Mouse (Mus musculus) MEL (cell line): ENCODE results near the gene Gm6657. TPM values are rescaled to one million over a fixed set of nuclear protein-coding genes. Genes with fewer than 3 reads are reported as not detected.

Experiments used
- DNase-seq: peaks from one replicate; pipeline ENCODE4 v3.0.0; 2011; ENCODE audit warnings: low read depth, low spot score
- H3K27ac ChIP-seq: 2 replicates; pipeline ENCODE4 v1.5.1; 2012; ENCODE audit warnings: low read depth, mild to moderate bottlenecking, control low read depth, low read length, moderate library complexity; ENCODE audit not compliant: control insufficient read depth
- H3K27me3 ChIP-seq, 2 experiments: fragments of 150-350 bp in 1 of 2; sonication (generic) in 1 of 2; 2 replicates each; pipeline ENCODE4 v1.6.1; 2012; ENCODE audit warnings: low read length in 2 of 2, mild to moderate bottlenecking in 2 of 2, improper control_type of control experiment in 1 of 2, moderate library complexity in 1 of 2; ENCODE audit not compliant: insufficient read depth in 2 of 2, control insufficient read depth in 1 of 2
- H3K36me3 ChIP-seq, 2 experiments: 2 replicates each; pipeline ENCODE4 v1.6.1; 2012 to 2014; ENCODE audit warnings: low read length in 2 of 2, improper control_type of control experiment in 1 of 2, inconsistent platforms in 1 of 2, mild to moderate bottlenecking in 1 of 2; ENCODE audit not compliant: insufficient read depth in 2 of 2, control insufficient read depth in 1 of 2
- H3K4me1 ChIP-seq, 2 experiments: fragments of 150-350 bp in 1 of 2; sonication (generic) in 1 of 2; 2 replicates each; pipeline ENCODE4 v1.6.1; 2012; ENCODE audit warnings: low read length in 2 of 2, improper control_type of control experiment in 1 of 2, mild to moderate bottlenecking in 1 of 2; ENCODE audit not compliant: insufficient read depth in 2 of 2, control insufficient read depth in 1 of 2
- H3K4me3 ChIP-seq, 2 experiments: fragments of 150-350 bp in 1 of 2; sonication (generic) in 1 of 2; 2 replicates each; pipeline ENCODE4 v1.5.1; 2012; ENCODE audit warnings: low read depth in 2 of 2, low read length in 2 of 2, mild to moderate bottlenecking in 2 of 2, moderate library complexity in 2 of 2, control low read depth in 1 of 2, improper control_type of control experiment in 1 of 2; ENCODE audit not compliant: control insufficient read depth in 1 of 2, insufficient read depth in 1 of 2
- H3K79me2 ChIP-seq: 2 replicates; pipeline ENCODE4 v1.6.1; 2012; ENCODE audit warnings: mild to moderate bottlenecking, low read length, moderate library complexity; ENCODE audit not compliant: control insufficient read depth, poor library complexity, insufficient read depth
- H3K9ac ChIP-seq: 2 replicates; pipeline ENCODE4 v1.6.1; 2012; ENCODE audit warnings: low read depth, mild to moderate bottlenecking, control low read depth, low read length, moderate library complexity; ENCODE audit not compliant: control insufficient read depth, poor library complexity, severe bottlenecking
- H3K9me3 ChIP-seq: fragments of 150-350 bp; sonication (generic); replicated peaks from 2 replicates; pipeline ENCODE4 v1.6.1; 2012; ENCODE audit warnings: mild to moderate bottlenecking, low read length, improper control_type of control experiment, moderate library complexity; ENCODE audit not compliant: insufficient read depth
- BHLHE40 ChIP-seq: IDR thresholded peaks from 2 replicates; pipeline ENCODE4 v1.6.1; 2012; ENCODE audit warnings: low read depth, mild to moderate bottlenecking, inconsistent platforms, low read length, improper control_type of control experiment, borderline replicate concordance
- CHD2 ChIP-seq: IDR thresholded peaks from 2 replicates; pipeline ENCODE4 v1.6.1; 2011; ENCODE audit warnings: low read length, improper control_type of control experiment
- CTCF ChIP-seq, 3 experiments: IDR thresholded peaks in 2 of 3; conservative IDR thresholded peaks in 1 of 3; 2 replicates each; pipeline ENCODE4 v1.5.1; 2011 to 2012; ENCODE audit warnings: low read length in 3 of 3, low read depth in 2 of 3, mild to moderate bottlenecking in 2 of 3, improper control_type of control experiment in 1 of 3, inconsistent platforms in 1 of 3, mixed read lengths in 1 of 3, moderate library complexity in 1 of 3; ENCODE audit not compliant: control insufficient read depth in 1 of 3, insufficient read depth in 1 of 3, poor library complexity in 1 of 3, severe bottlenecking in 1 of 3
- E2F4 ChIP-seq: IDR thresholded peaks from 2 replicates; pipeline ENCODE4 v1.6.1; 2011; ENCODE audit warnings: low read depth, low read length, improper control_type of control experiment, borderline replicate concordance
- ELF1 ChIP-seq: IDR thresholded peaks from 2 replicates; pipeline ENCODE4 v1.6.1; 2014; ENCODE audit warnings: low read depth, mild to moderate bottlenecking, inconsistent platforms, low read length, improper control_type of control experiment, moderate library complexity
- ETS1 ChIP-seq: IDR thresholded peaks from 2 replicates; pipeline ENCODE4 v1.6.1; 2012; ENCODE audit warnings: low read depth, mild to moderate bottlenecking, inconsistent platforms, low read length, improper control_type of control experiment, moderate library complexity
- GATA1 ChIP-seq: IDR thresholded peaks from 2 replicates; pipeline ENCODE4 v1.6.1; 2011; ENCODE audit warnings: low read depth, low read length, improper control_type of control experiment
- HCFC1 ChIP-seq: IDR thresholded peaks from 2 replicates; pipeline ENCODE4 v1.6.1; 2012; ENCODE audit warnings: low read depth, mild to moderate bottlenecking, inconsistent platforms, low read length, improper control_type of control experiment, moderate library complexity
- JUND ChIP-seq: IDR thresholded peaks from 2 replicates; pipeline ENCODE4 v1.6.1; 2011; ENCODE audit warnings: low read depth, mild to moderate bottlenecking, improper control_type of control experiment, low read length
- KAT2A ChIP-seq: conservative IDR thresholded peaks from 2 replicates; pipeline ENCODE4 v1.6.1; 2012; ENCODE audit warnings: low read depth, low read length, improper control_type of control experiment, inconsistent platforms
- MAX ChIP-seq: IDR thresholded peaks from 2 replicates; pipeline ENCODE4 v1.6.1; 2011; ENCODE audit warnings: low read length, improper control_type of control experiment
- MXI1 ChIP-seq: IDR thresholded peaks from 2 replicates; pipeline ENCODE4 v1.6.1; 2011; ENCODE audit warnings: mild to moderate bottlenecking, low read depth, low read length, improper control_type of control experiment
- MYB ChIP-seq: IDR thresholded peaks from 2 replicates; pipeline ENCODE4 v1.6.1; 2011; ENCODE audit warnings: mild to moderate bottlenecking, low read depth, low read length, improper control_type of control experiment
- MYC ChIP-seq: IDR thresholded peaks from 2 replicates; pipeline ENCODE4 v1.6.1; 2011; ENCODE audit warnings: low read depth, mild to moderate bottlenecking, low read length, improper control_type of control experiment, moderate library complexity
- POLR2A ChIP-seq, 2 experiments: IDR thresholded peaks; 2 replicates each; pipeline ENCODE4 v1.6.1; 2011 to 2012; ENCODE audit warnings: low read length in 2 of 2, mild to moderate bottlenecking in 2 of 2, control low read depth in 1 of 2, improper control_type of control experiment in 1 of 2, low read depth in 1 of 2, moderate library complexity in 1 of 2; ENCODE audit not compliant: control insufficient read depth in 1 of 2, insufficient read depth in 1 of 2, poor library complexity in 1 of 2
- POLR2AphosphoS5 ChIP-seq: IDR thresholded peaks from 2 replicates; pipeline ENCODE4 v1.6.1; 2012; ENCODE audit warnings: low read depth, borderline replicate concordance, mild to moderate bottlenecking, inconsistent platforms, low read length, moderate library complexity, mixed read lengths
- RAD21 ChIP-seq: IDR thresholded peaks from 2 replicates; pipeline ENCODE4 v1.6.1; 2011; ENCODE audit warnings: mild to moderate bottlenecking, low read depth, low read length, improper control_type of control experiment
- RCOR1 ChIP-seq: IDR thresholded peaks from 2 replicates; pipeline ENCODE4 v1.6.1; 2012; ENCODE audit warnings: low read depth, mild to moderate bottlenecking, inconsistent platforms, low read length, improper control_type of control experiment
- SIN3A ChIP-seq: IDR thresholded peaks from 2 replicates; pipeline ENCODE4 v1.6.1; 2012; ENCODE audit warnings: low read length, improper control_type of control experiment, inconsistent platforms
- SMC3 ChIP-seq: IDR thresholded peaks from 2 replicates; pipeline ENCODE4 v1.6.1; 2011; ENCODE audit warnings: low read depth, low read length, improper control_type of control experiment
- TAL1 ChIP-seq: IDR thresholded peaks from 2 replicates; pipeline ENCODE4 v1.6.1; 2012; ENCODE audit warnings: mild to moderate bottlenecking, inconsistent platforms, low read length, moderate library complexity, mixed read lengths
- TBP ChIP-seq: IDR thresholded peaks from 2 replicates; pipeline ENCODE4 v1.8.0; 2011; ENCODE audit warnings: low read depth, low read length, improper control_type of control experiment
- TCF12 ChIP-seq: IDR thresholded peaks from 2 replicates; pipeline ENCODE4 v1.6.1; 2014; ENCODE audit warnings: low read depth, mild to moderate bottlenecking, inconsistent platforms, low read length, improper control_type of control experiment, moderate library complexity
- USF1 ChIP-seq: IDR thresholded peaks from 2 replicates; pipeline ENCODE4 v1.6.1; 2014; ENCODE audit warnings: low read depth, mild to moderate bottlenecking, inconsistent platforms, low read length, improper control_type of control experiment, moderate library complexity
- USF2 ChIP-seq, 2 experiments: IDR thresholded peaks; 2 replicates each; pipeline ENCODE4 v1.6.1; 2011 to 2012; ENCODE audit warnings: improper control_type of control experiment in 2 of 2, low read length in 2 of 2, borderline replicate concordance in 1 of 2, inconsistent platforms in 1 of 2, low read depth in 1 of 2, mild to moderate bottlenecking in 1 of 2; ENCODE audit not compliant: insufficient read depth in 1 of 2
- ZC3H11A ChIP-seq: IDR thresholded peaks from 2 replicates; pipeline ENCODE4 v1.6.1; 2012; ENCODE audit warnings: low read depth, mild to moderate bottlenecking, inconsistent platforms, low read length, improper control_type of control experiment
- ZKSCAN1 ChIP-seq: IDR thresholded peaks from 2 replicates; pipeline ENCODE4 v1.6.1; 2012; ENCODE audit warnings: low read depth, mild to moderate bottlenecking, inconsistent platforms, low read length, improper control_type of control experiment, moderate library complexity
- ZNF384 ChIP-seq: IDR thresholded peaks from 2 replicates; pipeline ENCODE4 v1.6.1; 2012; ENCODE audit warnings: low read depth, mild to moderate bottlenecking, inconsistent platforms, low read length, improper control_type of control experiment
- polyA plus RNA-seq, 2 experiments: library from polyadenylated mRNA; stranded (reverse) in 1 of 2; unstranded in 1 of 2; fragments of >175 nt in 1 of 2; fragments of >200 nt in 1 of 2; gene quantifications; 2 replicates each; pipeline versions ENCODE4 v1.2.1 to v1.2.4; 2012; ENCODE audit warnings: low replicate concordance in 2 of 2, low read depth in 1 of 2; ENCODE audit not compliant: insufficient read length in 2 of 2, insufficient read depth in 1 of 2, missing spikeins in 1 of 2
- total RNA-seq: library from RNA; depleted of rRNA; stranded (reverse); fragments of 300-350 nt; gene quantifications from 2 replicates; pipeline ENCODE4 v1.2.3, GENCODE M21; 2012

Gm6657 gene
- total and polyA plus RNA-seq, 3 experiments, result not detected

DNA sequence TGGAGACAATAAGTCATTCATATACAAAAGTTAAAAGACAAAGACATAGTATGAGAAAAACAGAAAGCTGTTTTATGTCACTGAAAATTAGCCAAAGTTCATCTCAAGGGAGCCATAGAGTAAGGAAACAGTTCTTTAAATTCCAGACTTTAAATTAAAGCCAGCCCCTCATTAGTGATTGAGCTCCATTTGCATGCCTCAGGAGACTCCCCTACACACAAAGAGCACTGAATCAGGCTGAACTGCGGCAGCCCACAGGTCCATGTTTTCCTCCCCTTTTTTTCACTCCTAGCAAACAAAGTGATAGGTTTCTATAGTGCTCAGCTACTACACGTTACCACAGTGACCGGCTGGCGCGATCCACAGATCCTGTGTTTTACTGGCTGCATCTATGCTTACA, 9.6 kb downstream of the Gm6657 start:
- H3K9me3 ChIP-seq, result no peaks in the 10 kb centered on the region
- no peaks in the 10 kb centered on the region for H3K27me3 ChIP-seq
- H3K9ac ChIP-seq, result no peak overlapping the region
- TF ChIP-seq MYB (no peak), BHLHE40 (no peak), TCF12 (no peak), SIN3A (no peak), ETS1 (no peak), RCOR1 (no peak), USF1 (no peak), POLR2A (IDR thresholded peaks at IDR 0.05; ENCODE audit: control insufficient read depth in 1 of 2, insufficient read depth in 1 of 2, low read depth in 1 of 2, low read length in 2 of 2, poor library complexity in 1 of 2) (no peak), ELF1 (no peak), ZNF384 (no peak), ZKSCAN1 (no peak), MXI1 (no peak), USF2 (IDR thresholded peaks at IDR 0.05; ENCODE audit: borderline replicate concordance in 1 of 2, insufficient read depth in 1 of 2, low read depth in 1 of 2, low read length in 2 of 2) (no peak), RAD21 (no peak), HCFC1 (no peak), TAL1 (no peak), CHD2 (no peak)
- peaks cover 0 to 4% of the 10 kb centered on the region in 2 experiments; a peak in 2 of 4 replicates for H3K36me3 ChIP-seq
- no peaks in the 10 kb centered on the region for H3K79me2 ChIP-seq
- DNase-seq, result no peak
- H3K4me3 ChIP-seq, result no peak overlapping the region
- H3K27ac ChIP-seq, result no peak overlapping the region
- H3K4me1 ChIP-seq, result peaks cover 7 to 9% of the 10 kb centered on the region in 2 experiments

DNA sequence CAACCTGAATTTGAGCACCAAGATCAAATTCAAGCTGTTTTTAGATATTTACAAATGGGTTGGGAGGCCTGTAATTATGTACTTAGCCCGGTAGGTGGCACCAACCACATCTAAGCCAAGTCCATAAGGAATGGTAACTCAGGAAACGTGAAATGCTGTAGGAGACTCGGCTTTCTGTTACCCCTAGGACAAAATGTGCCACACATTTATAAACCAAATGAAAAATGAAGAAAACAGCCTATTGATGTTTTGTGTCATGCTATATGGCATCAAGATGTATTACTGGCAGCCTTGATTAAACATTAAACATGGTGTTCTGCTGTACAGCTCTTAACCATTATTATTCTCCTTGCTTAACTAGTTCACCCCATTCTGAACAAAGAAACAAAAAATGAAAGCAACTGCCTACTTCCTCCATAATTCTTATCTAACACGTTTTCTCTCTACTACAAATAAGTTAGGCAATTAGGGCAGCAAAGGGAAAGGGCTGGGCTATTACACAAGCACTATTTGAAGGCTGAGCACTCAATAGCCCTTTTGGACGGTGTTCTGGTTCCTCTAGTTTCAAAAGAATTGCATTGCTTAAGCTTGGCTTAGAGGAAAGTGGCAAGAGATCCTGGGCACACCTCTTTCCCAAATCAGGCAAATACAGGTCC, 12.0 kb downstream of the Gm6657 start:
- H3K36me3 ChIP-seq, result peaks cover 0 to 4% of the 10 kb centered on the region in 2 experiments; a peak in 2 of 4 replicates
- peaks cover 7 to 9% of the 10 kb centered on the region in 2 experiments for H3K4me1 ChIP-seq
- H3K79me2 ChIP-seq, result no peaks in the 10 kb centered on the region
- peak overlapping the region; percentile 49 for H3K27ac ChIP-seq
- peak overlapping the region; percentile 51 to 88 for H3K4me3 ChIP-seq
- H3K27me3 ChIP-seq, result no peaks in the 10 kb centered on the region
- peak; percentile 92 for DNase-seq
- TF ChIP-seq SIN3A (peak; percentile 84), CHD2 (no peak), RAD21 (peak; percentile 92), BHLHE40 (peak; percentile 51; the same call in 1 of the 2 replicates), MYC (0 out of 2 replicates have a peak, but pooled peaks have one; percentile 49), CTCF (IDR thresholded peaks at IDR 0.05 in 2 of 3, conservative IDR thresholded peaks at IDR 0.05 in 1 of 3; ENCODE audit: control insufficient read depth in 1 of 3, insufficient read depth in 1 of 3, low read depth in 2 of 3, low read length in 3 of 3, poor library complexity in 1 of 3, severe bottlenecking in 1 of 3) (peak; percentile 53 to 88 (median 84)), MXI1 (peak; percentile 63; the same call in 1 of the 2 replicates), E2F4 (no peak), USF2 (IDR thresholded peaks at IDR 0.05; ENCODE audit: borderline replicate concordance in 1 of 2, insufficient read depth in 1 of 2, low read depth in 1 of 2, low read length in 2 of 2) (no peak), JUND (no peak), HCFC1 (peak; percentile 33), MAX (no peak), POLR2AphosphoS5 (no peak), KAT2A (no peak), POLR2A (IDR thresholded peaks at IDR 0.05; ENCODE audit: control insufficient read depth in 1 of 2, insufficient read depth in 1 of 2, low read depth in 1 of 2, low read length in 2 of 2, poor library complexity in 1 of 2) (no peak), TBP (no peak), ZC3H11A (peak; percentile 78), GATA1 (0 out of 2 replicates have a peak, but pooled peaks have one; percentile 12), TAL1 (no peak), SMC3 (peak; percentile 85)
- TF ChIP-seq, all 39 proteins: peak for 10
- Histone ChIP-seq H3K9me3 (no peaks in the 10 kb centered on the region), H3K9ac (peak overlapping the region; percentile 64)
